Mouse (Mus musculus) cortical plate, adult 2 months (tissue): ENCODE measurements around the gene Gm10778.

Experiments
- CTCF ChIP-seq: fragments of 200-500 bp; IDR thresholded peaks from 2 replicates; pipeline ENCODE4 v1.5.1; 2011; ENCODE audit warnings: mild to moderate bottlenecking, control low read depth, low read length; ENCODE audit not compliant: insufficient read depth; ENCODE audit errors: extremely low read depth
- POLR2A ChIP-seq: fragments of 200-500 bp; IDR thresholded peaks from 2 replicates; pipeline ENCODE4 v1.6.1; 2011; ENCODE audit warnings: mild to moderate bottlenecking, low read length, control low read depth; ENCODE audit not compliant: insufficient read depth; ENCODE audit errors: extremely low read depth

DNA sequence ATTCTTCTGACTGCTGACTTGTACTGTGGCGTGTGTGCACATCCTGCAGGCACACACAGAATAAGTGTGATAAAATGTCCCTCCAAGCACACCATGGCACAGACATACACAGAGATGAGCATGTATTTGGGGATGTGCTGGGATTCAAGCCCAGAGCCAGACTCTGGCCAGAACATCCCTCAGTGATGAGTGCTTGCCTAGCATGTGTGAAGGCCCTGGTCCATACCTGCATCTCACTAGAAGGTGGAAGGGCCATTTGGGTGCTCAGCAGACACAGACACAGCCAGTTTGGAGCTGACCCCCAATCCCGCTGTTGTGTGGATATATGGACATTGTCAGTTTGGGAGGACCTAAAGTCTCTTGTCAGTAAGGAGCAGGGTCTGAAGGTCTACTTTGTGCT is 7.3 kb upstream of the Gm10778 start:
- TF ChIP-seq POLR2A (no peak), CTCF (no peak)
